Mouse (Mus musculus): Measurements from ENCODE around the gene Pot1a.

DNA sequence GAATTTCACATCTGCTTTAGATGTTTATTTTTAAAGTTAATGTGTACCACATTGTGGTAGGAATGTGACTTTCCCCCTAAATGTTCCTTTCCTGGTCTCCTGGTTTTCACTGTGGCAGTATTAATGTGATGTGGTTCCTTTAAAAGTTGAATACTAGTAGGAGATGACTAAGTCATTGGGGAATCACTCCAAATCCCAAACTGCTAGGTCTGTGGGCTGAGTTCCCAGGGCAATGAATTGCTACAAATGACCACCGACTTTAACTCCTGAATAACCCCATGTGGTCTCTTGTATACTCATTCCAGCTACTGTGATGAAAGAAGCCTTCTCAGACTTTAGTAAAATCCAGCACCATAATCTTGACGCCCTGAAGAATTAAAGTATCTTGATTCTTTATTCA lies 27.2 kb upstream of the Pot1a start:
- TF ChIP-seq POLR2A (IDR thresholded peaks at IDR 0.05; ENCODE audit: low read depth, low read length) = no peak
- TF ChIP-seq CTCF (IDR thresholded peaks at IDR 0.05; ENCODE audit: borderline replicate concordance, insufficient read depth, low read length) = no peak
